ENCODE assay signal across 26 mouse cellular contexts in genomic region chr3:107169552-107169951, GRCm38 (mm10). TPM values are rescaled to one million over a fixed set of nuclear protein-coding genes. Genes with fewer than 3 reads are reported as not detected.
DNase-seq lines count a peak whose midpoint lies in the region; TF ChIP-seq lines count a peak whose summit lies in the region.
"Had no signal": no experiment of that assay in that cellular context is flagged by ENCODE, and none has a peak within 500 bp of the region (broad histone marks: within the 10 kb centered on the region; RNA-seq: fewer than 3 reads in every experiment).

No protein-coding gene starts in this region.

- peak overlapping the region; percentile 67; the same call in 1 of the 2 replicates for H3K27ac ChIP-seq in gastrocnemius, adult 2 months
- H3K27ac ChIP-seq in left cerebral cortex, adult 2 months, result no peak overlapping the region; the same call in 1 of the 2 replicates
- H3K27ac ChIP-seq: embryonic facial prominence, embryonic 15.5 days; forebrain, embryonic 10.5 days; forebrain, embryonic 15.5 days; hindbrain, embryonic 10.5 days; hindbrain, embryonic 14.5 days had no signal

- TF ChIP-seq CTCF in gastrocnemius, adult 2 months (IDR thresholded peaks at IDR 0.05), result no peak
- no peak for TF ChIP-seq CTCF in left cerebral cortex, adult 2 months (IDR thresholded peaks at IDR 0.05)

- DNase-seq in gastrocnemius, adult 2 months, result peak; percentile 36
- no peak for DNase-seq in gastrocnemius, postnatal 10 days
- DNase-seq in left cerebral cortex, postnatal 14 days (ENCODE audit: low spot score in 2 of 2), result peak; percentile 36 to 64
- DNase-seq in left cerebral cortex, adult 2 months (ENCODE audit: extremely low spot score in 1 of 2, low spot score in 2 of 2), result no peak
- DNase-seq in right cerebral cortex, postnatal 14 days, result peak; percentile 16
- DNase-seq in skeletal muscle tissue, adult 2 months (ENCODE audit: low read depth, low spot score), result peak; percentile 40
- no peak for DNase-seq in kidney, postnatal 10 days
- DNase-seq: adrenal gland, adult 8-10 months; adrenal gland, postnatal 36 days; cerebellum, adult 11 months; cerebellum, adult 8-10 months; cerebellum, postnatal 14 days; embryo, embryonic 11 days; gastrocnemius, postnatal 14 days had no signal

- intact Hi-C loops in gastrocnemius, adult 2 months (cut with DNase I), result no loop called here
- intact Hi-C loops in left cerebral cortex, postnatal 14 days (cut with DNase I), result no loop called here
- intact Hi-C loops in left cerebral cortex, adult 2 months (cut with DNase I), result no loop called here

- no peak overlapping the region for H3K4me3 ChIP-seq in gastrocnemius, adult 2 months
- no peak overlapping the region for H3K4me3 ChIP-seq in left cerebral cortex, adult 2 months
- H3K4me3 ChIP-seq: embryonic facial prominence, embryonic 15.5 days; erythroblast, embryonic 14.5 days; forebrain, embryonic 10.5 days; forebrain, embryonic 15.5 days; heart, embryonic 12.5 days; hindbrain, embryonic 10.5 days had no signal

RNA-seq across cellular contexts. Expression of gene Kcna10, which starts 13.3 kb away (rescaled TPM):
- total RNA-seq in gastrocnemius, adult 2 months (2021), result under 1 TPM in 1 of 2 experiments, not detected in 1; 0.11 TPM
- under 1 TPM in 1 of 2 experiments, not detected in 1; 0.19 TPM for total RNA-seq in gastrocnemius, postnatal 10 days (2021)
- not detected for total RNA-seq in left cerebral cortex, postnatal 14 days (2021)
- total RNA-seq in left cerebral cortex, adult 2 months (2021), result under 1 TPM in 1 of 2 experiments, not detected in 1; 0.18 TPM
- total RNA-seq: adrenal gland, adult 8-10 months; adrenal gland, postnatal 36 days; common myeloid progenitor, adult 5-6 weeks; ES-E14; granulocyte monocyte progenitor cell, adult 5-6 weeks; heart, adult 8-10 months; heart, postnatal 25 days had no signal

RNA-seq across cellular contexts. Expression of gene Cym, which starts 52.0 kb away (rescaled TPM):
- not detected for total RNA-seq in gastrocnemius, adult 2 months (2021)
- total RNA-seq in gastrocnemius, postnatal 10 days (2021), result under 1 TPM in 1 of 2 experiments, not detected in 1; 0.20 TPM
- total RNA-seq in left cerebral cortex, postnatal 14 days (2021), result not detected
- total RNA-seq in left cerebral cortex, adult 2 months (2021), result not detected
- total RNA-seq: common myeloid progenitor, adult 5-6 weeks; ES-E14; gastrocnemius, postnatal 14 days; granulocyte monocyte progenitor cell, adult 5-6 weeks; heart, adult 8-10 months had no signal

Comparison
In these comparisons a context has a peak if more than half of its experiments do, and no peak if none do; other contexts are left out.
1. DNase-seq: peak in gastrocnemius, adult 2 months (single experiment), left cerebral cortex, postnatal 14 days (2 of 2), right cerebral cortex, postnatal 14 days (single experiment) and skeletal muscle tissue, adult 2 months (single experiment); none in gastrocnemius, postnatal 10 days (single experiment), left cerebral cortex, adult 2 months (0 of 2) and kidney, postnatal 10 days (single experiment).